Mouse (Mus musculus): ENCODE measurements at regions not wholly inside any gene's neighbourhood (a gene's known extent, or its start where the extent isn't known, plus 50 kb on each side); places are given as distances from the start of the nearest gene placed in this dataset.

GRCm38 (mm10) chr3:133751011-133751410, 206.1 kb upstream of the Tet2 start:
- DNase-seq (ENCODE audit: low spot score), result no peak
- no peak overlapping the region for H3K4me2 ChIP-seq (ENCODE audit: low read depth)
- H3K9ac ChIP-seq (ENCODE audit: low read length), result no peak overlapping the region
- H3K9me3 ChIP-seq (ENCODE audit: control insufficient read depth, low read length), result no peaks in the 10 kb centered on the region
- 47% methylated on average over 3 of the region's 3 CpGs for WGBS
- H3K4me3 ChIP-seq (ENCODE audit: low read depth, low read length), result no peak overlapping the region
- peaks cover 5% of the 10 kb centered on the region; the same call in 1 of the 2 replicates for H3K4me1 ChIP-seq (ENCODE audit: control insufficient read depth, insufficient read depth, low read length)
- no peak for ATAC-seq (ENCODE audit: insufficient read depth, low FRiP score, low TSS enrichment)
- no peaks in the 10 kb centered on the region for H3K27me3 ChIP-seq (ENCODE audit: control insufficient read depth, insufficient read depth, low read length)
- no peak overlapping the region for H3K27ac ChIP-seq (ENCODE audit: low read depth, low read length)
- no peaks in the 10 kb centered on the region for H3K36me3 ChIP-seq (ENCODE audit: control insufficient read depth, insufficient read depth, low read length)

- H3K27ac ChIP-seq (ENCODE audit: low read depth, low read length), result no peak overlapping the region
- H3K4me2 ChIP-seq (ENCODE audit: low read depth), result no peak overlapping the region
- H3K27me3 ChIP-seq (ENCODE audit: control insufficient read depth, insufficient read depth, low read length), result no peaks in the 10 kb centered on the region
- no peak for DNase-seq (ENCODE audit: low spot score)
- 37% methylated on average over 4 of the region's 4 CpGs for WGBS
- no peak overlapping the region for H3K9ac ChIP-seq (ENCODE audit: low read length)
- no peaks in the 10 kb centered on the region for H3K9me3 ChIP-seq (ENCODE audit: control insufficient read depth, low read length)
- no peak for ATAC-seq (ENCODE audit: insufficient read depth, low FRiP score, low TSS enrichment)
- no peaks in the 10 kb centered on the region for H3K36me3 ChIP-seq (ENCODE audit: control insufficient read depth, insufficient read depth, low read length)
- peaks cover 5% of the 10 kb centered on the region; the same call in 1 of the 2 replicates for H3K4me1 ChIP-seq (ENCODE audit: control insufficient read depth, insufficient read depth, low read length)
- no peak overlapping the region for H3K4me3 ChIP-seq (ENCODE audit: low read depth, low read length)
Observed at GRCm38 (mm10) chr3:133751565-133751964, 206.6 kb upstream of the Tet2 start.

GRCm38 (mm10) chr3:133753041-133753440, 208.1 kb upstream of the Tet2 start:
- Histone ChIP-seq H3K9me3 (ENCODE audit: control insufficient read depth, low read length) (no peaks in the 10 kb centered on the region), H3K36me3 (ENCODE audit: control insufficient read depth, insufficient read depth, low read length) (no peaks in the 10 kb centered on the region), H3K4me2 (ENCODE audit: low read depth) (no peak overlapping the region), H3K9ac (ENCODE audit: low read length) (no peak overlapping the region), H3K27ac (ENCODE audit: low read depth, low read length) (no peak overlapping the region), H3K4me3 (ENCODE audit: low read depth, low read length) (no peak overlapping the region), H3K27me3 (ENCODE audit: control insufficient read depth, insufficient read depth, low read length) (no peaks in the 10 kb centered on the region), H3K4me1 (ENCODE audit: control insufficient read depth, insufficient read depth, low read length) (peaks cover 5% of the 10 kb centered on the region; the same call in 1 of the 2 replicates)
- DNase-seq (ENCODE audit: low spot score), result no peak
- WGBS, result 87% methylated on average over 3 of the region's 3 CpGs
- no peak for ATAC-seq (ENCODE audit: insufficient read depth, low FRiP score, low TSS enrichment)

GRCm38 (mm10) chr3:133754006-133754910, 209.3 kb upstream of the Tet2 start:
- ATAC-seq (ENCODE audit: insufficient read depth, low FRiP score, low TSS enrichment), result no peak
- Histone ChIP-seq H3K9ac (ENCODE audit: low read length) (no peak overlapping the region), H3K4me1 (ENCODE audit: control insufficient read depth, insufficient read depth, low read length) (peaks cover 5% of the 10 kb centered on the region; the same call in 1 of the 2 replicates), H3K4me3 (ENCODE audit: low read depth, low read length) (no peak overlapping the region), H3K9me3 (ENCODE audit: control insufficient read depth, low read length) (no peaks in the 10 kb centered on the region), H3K27me3 (ENCODE audit: control insufficient read depth, insufficient read depth, low read length) (no peaks in the 10 kb centered on the region), H3K4me2 (ENCODE audit: low read depth) (no peak overlapping the region), H3K36me3 (ENCODE audit: control insufficient read depth, insufficient read depth, low read length) (no peaks in the 10 kb centered on the region), H3K27ac (ENCODE audit: low read depth, low read length) (no peak overlapping the region)
- 42% methylated on average over 14 of the region's 14 CpGs for WGBS
- DNase-seq (ENCODE audit: low spot score), result peak; percentile 10

GRCm38 (mm10) chr3:133754911-133755259, 209.9 kb upstream of the Tet2 start:
- Histone ChIP-seq H3K36me3 (ENCODE audit: control insufficient read depth, insufficient read depth, low read length) (no peaks in the 10 kb centered on the region), H3K27ac (ENCODE audit: low read depth, low read length) (no peak overlapping the region)
- WGBS, result 9% methylated on average over 3 of the region's 3 CpGs

GRCm38 (mm10) chr3:133757756-133758420, 212.9 kb upstream of the Tet2 start:
- DNase-seq (ENCODE audit: low spot score) (no peak), ATAC-seq (ENCODE audit: insufficient read depth, low FRiP score, low TSS enrichment) (no peak)
- Histone ChIP-seq H3K27me3 (ENCODE audit: control insufficient read depth, insufficient read depth, low read length) (no peaks in the 10 kb centered on the region), H3K4me2 (ENCODE audit: low read depth) (no peak overlapping the region), H3K27ac (ENCODE audit: low read depth, low read length) (no peak overlapping the region), H3K9me3 (ENCODE audit: control insufficient read depth, low read length) (no peaks in the 10 kb centered on the region), H3K9ac (ENCODE audit: low read length) (no peak overlapping the region), H3K4me3 (ENCODE audit: low read depth, low read length) (no peak overlapping the region), H3K4me1 (ENCODE audit: control insufficient read depth, insufficient read depth, low read length) (peaks cover 5% of the 10 kb centered on the region; the same call in 1 of the 2 replicates), H3K36me3 (ENCODE audit: control insufficient read depth, insufficient read depth, low read length) (no peaks in the 10 kb centered on the region)
- WGBS, result 63% methylated on average over 12 of the region's 12 CpGs

More at GRCm38 (mm10) chr3:133754911-133755259, 209.9 kb upstream of the Tet2 start:
- peak; percentile 46; the same call in 1 of the 2 replicates for ATAC-seq (ENCODE audit: insufficient read depth, low FRiP score, low TSS enrichment)
- H3K27me3 ChIP-seq (ENCODE audit: control insufficient read depth, insufficient read depth, low read length), result no peaks in the 10 kb centered on the region
- peaks cover 5% of the 10 kb centered on the region; the same call in 1 of the 2 replicates for H3K4me1 ChIP-seq (ENCODE audit: control insufficient read depth, insufficient read depth, low read length)
- peak; percentile 10 for DNase-seq (ENCODE audit: low spot score)
- no peak overlapping the region for H3K4me3 ChIP-seq (ENCODE audit: low read depth, low read length)
- no peak overlapping the region for H3K9ac ChIP-seq (ENCODE audit: low read length)
- H3K9me3 ChIP-seq (ENCODE audit: control insufficient read depth, low read length), result no peaks in the 10 kb centered on the region
- no peak overlapping the region for H3K4me2 ChIP-seq (ENCODE audit: low read depth)

- 17% methylated on average over 4 of the region's 4 CpGs for WGBS
- no peak overlapping the region for H3K9ac ChIP-seq (ENCODE audit: low read length)
Observed at GRCm38 (mm10) chr3:133758421-133758820, 213.5 kb upstream of the Tet2 start.

GRCm38 (mm10) chr3:133759611-133760010, 214.7 kb upstream of the Tet2 start:
- no peaks in the 10 kb centered on the region for H3K36me3 ChIP-seq (ENCODE audit: control insufficient read depth, insufficient read depth, low read length)
- H3K4me3 ChIP-seq (ENCODE audit: low read depth, low read length), result no peak overlapping the region
- no peak for DNase-seq (ENCODE audit: low spot score)
- no peaks in the 10 kb centered on the region; the same call in 1 of the 2 replicates for H3K4me1 ChIP-seq (ENCODE audit: control insufficient read depth, insufficient read depth, low read length)
- WGBS, result 93% methylated on average over 2 of the region's 2 CpGs
- no peak for ATAC-seq (ENCODE audit: insufficient read depth, low FRiP score, low TSS enrichment)
- no peak overlapping the region for H3K4me2 ChIP-seq (ENCODE audit: low read depth)
- H3K27ac ChIP-seq (ENCODE audit: low read depth, low read length), result no peak overlapping the region
- H3K9me3 ChIP-seq (ENCODE audit: control insufficient read depth, low read length), result no peaks in the 10 kb centered on the region
- no peak overlapping the region for H3K9ac ChIP-seq (ENCODE audit: low read length)
- no peaks in the 10 kb centered on the region for H3K27me3 ChIP-seq (ENCODE audit: control insufficient read depth, insufficient read depth, low read length)

More at GRCm38 (mm10) chr3:133758421-133758820, 213.5 kb upstream of the Tet2 start:
- no peak for ATAC-seq (ENCODE audit: insufficient read depth, low FRiP score, low TSS enrichment)
- Histone ChIP-seq H3K27ac (ENCODE audit: low read depth, low read length) (no peak overlapping the region), H3K27me3 (ENCODE audit: control insufficient read depth, insufficient read depth, low read length) (no peaks in the 10 kb centered on the region), H3K4me1 (ENCODE audit: control insufficient read depth, insufficient read depth, low read length) (peaks cover 5% of the 10 kb centered on the region; the same call in 1 of the 2 replicates), H3K4me2 (ENCODE audit: low read depth) (no peak overlapping the region), H3K9me3 (ENCODE audit: control insufficient read depth, low read length) (no peaks in the 10 kb centered on the region), H3K4me3 (ENCODE audit: low read depth, low read length) (no peak overlapping the region), H3K36me3 (ENCODE audit: control insufficient read depth, insufficient read depth, low read length) (no peaks in the 10 kb centered on the region)
- no peak for DNase-seq (ENCODE audit: low spot score)
